Mouse (Mus musculus) gastrocnemius, postnatal 36 days (tissue): ENCODE measurements around the gene Pdia3. TPM values are rescaled to one million over a fixed set of nuclear protein-coding genes. Genes with fewer than 3 reads are reported as not detected.
A peak's percentile ranks its signal among the peaks of the same experiment; 100 is the strongest.
"Not testable (repeated sequence)": the region's sequence is repeated elsewhere in the genome, so short reads cannot be mapped to it uniquely, and the experiment has no call there.

Experiments
- DNase-seq, 2 experiments: peaks; one replicate each; pipeline ENCODE4 v3.0.0; 2022
- intact Hi-C: fragments of 180-260 bp; cut with DNase I; formaldehyde crosslinking; loops from one replicate; pipeline ENCODE4 v1.15.1; 2025
- total RNA-seq, 2 experiments: library from RNA; stranded (reverse); gene quantifications; 2 replicates each; pipeline ENCODE4 v1.2.3; 2021

The Pdia3 gene
- total RNA-seq, 2 experiments from 2014 or later = 40.2 to 41.8 TPM

DNA sequence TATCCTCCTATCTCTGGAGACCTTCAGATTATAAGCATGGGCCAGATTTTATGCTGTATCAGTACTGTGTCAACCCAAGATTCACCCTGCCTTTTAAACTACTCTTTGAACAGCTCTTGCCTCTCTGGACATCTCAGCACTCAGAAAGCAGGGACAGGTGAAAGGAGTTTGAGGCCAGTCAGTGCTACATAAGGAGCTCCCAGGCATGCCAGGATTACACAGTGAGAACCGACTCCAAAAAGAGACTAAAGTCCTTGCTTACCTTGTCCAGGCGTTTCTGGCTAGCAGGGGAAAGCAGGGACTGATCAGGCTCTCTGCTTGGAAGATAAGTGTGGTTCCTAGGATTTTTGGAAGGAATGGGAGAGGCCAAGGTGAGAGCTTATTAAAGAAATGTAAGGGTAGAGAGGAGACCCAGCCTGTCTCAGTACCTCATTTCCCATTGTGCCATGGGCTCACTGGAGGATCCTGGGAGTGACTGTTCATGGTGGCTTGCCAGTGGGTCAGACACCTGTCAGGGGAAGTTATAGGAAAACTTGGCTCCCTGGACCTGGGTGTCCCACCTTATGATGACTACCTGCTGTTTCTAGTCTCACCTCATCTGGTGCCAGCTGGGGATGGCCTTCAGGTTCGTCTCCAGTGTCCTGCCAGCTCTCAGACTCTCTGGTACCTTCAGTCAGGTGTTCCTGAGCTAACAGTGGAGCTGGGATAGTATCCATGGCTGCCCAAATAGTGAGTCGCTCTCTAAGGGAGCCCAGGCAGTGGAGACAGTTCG lies 27.4 kb downstream of the Pdia3 start:
- DNase-seq = no peak
- intact Hi-C loops = no loop called here

DNA sequence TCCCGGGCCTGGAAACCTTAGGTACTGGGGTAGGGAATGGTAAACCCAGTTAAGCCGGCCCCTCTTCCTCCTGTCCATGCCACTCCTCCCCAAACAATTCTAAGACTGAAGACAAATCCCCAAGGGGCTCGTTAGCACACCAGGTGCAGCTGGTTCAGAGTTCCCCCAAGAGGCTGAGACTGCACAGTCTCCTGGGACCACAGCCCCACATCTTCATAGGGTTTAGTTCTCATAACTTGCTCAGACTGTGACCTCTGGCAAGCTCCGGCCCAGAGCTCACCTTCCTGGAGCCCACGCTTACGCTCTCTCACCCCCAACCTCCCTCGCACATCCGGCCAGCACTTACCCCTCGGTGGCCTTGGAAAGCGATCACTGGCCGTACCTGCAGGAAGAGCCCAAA lies 28.2 kb downstream of the Pdia3 start:
- intact Hi-C loops = no loop called here

DNA sequence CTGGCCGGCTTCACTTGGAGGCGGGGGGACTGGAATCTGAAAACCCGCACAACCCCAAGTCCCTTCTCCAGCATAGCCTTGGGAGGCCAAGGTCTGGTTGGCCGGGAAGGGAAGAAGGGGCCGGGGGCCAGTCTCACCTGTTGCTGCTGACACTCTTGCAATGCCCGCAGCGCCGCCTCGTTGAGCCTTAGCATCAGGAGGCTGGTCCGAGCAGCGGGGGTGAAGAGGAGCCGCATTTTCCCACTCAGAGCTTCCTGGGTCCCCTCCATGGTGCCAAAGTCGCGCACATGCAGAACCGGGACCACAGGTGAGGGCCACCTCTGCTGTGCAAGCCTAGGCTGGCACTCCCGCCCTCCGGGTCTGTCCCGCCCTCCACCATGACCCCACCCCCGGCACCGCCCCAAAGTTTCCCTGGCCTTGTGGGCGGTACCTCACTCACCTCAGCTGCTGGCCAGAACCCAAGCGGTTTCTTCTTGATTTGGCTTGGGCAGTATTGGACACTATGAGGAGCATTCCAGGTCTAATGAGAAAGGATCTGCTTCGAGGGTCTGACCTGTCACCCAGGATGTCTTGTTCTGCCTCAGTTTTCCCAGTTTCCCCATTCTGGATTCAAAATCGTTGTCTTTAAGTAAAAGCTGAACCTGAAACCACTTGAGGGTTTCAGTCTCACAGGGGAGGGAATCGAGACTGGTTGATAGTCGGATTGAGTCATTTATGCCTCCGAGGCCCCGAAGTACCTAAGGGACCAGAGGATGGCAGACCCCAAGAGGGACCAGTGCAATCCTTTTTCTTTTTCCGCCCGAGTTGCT lies 28.9 kb downstream of the Pdia3 start:
- peak in 1 of 2 experiments; percentile 49 for DNase-seq
- intact Hi-C loops = no loop called here

More for the DNA sequence above, 28.2 kb downstream of the Pdia3 start:
- DNase-seq = no peak

DNA sequence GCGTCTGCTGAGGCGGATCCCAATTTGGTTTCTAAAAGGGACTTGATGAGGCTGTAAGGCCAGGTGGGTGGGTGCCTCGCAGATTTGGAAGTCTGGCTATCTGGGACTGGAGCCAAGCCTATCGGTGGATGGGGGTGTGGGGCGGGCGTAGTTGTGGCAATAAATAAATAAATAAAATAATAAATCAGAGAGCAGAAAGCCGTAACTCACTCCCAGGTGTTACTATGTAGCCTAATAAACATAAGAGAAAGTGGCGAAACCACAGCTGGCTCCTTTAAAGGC lies 29.4 kb downstream of the Pdia3 start:
- no peak for DNase-seq
- intact Hi-C loops = no loop called here

DNA sequence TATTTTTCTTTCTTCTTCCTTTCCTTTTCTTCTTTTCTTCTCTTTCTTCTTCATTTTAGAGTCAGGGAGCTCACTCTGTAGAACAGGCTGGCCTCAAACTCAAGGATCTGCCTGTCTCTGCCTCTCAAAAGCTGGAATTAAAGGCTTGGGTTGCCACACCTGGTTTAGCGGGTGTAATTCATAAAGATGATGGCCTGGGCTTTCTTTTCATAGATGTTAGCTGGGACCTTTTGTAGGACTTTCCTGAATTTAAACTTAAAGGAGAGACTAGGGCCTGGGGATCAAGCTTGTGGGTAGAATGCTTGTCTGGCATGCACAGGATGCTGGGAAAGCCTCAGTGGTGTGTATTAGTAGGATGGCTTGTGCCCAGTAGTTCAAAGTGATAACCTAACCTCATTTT lies 30.6 kb downstream of the Pdia3 start, which contains the start of gene Ell3:
Ell3 (minus strand) TSS at position 101 of the 400 bp plus-strand sequence.
- DNase-seq = no peak
- intact Hi-C loops = no loop called here

DNA sequence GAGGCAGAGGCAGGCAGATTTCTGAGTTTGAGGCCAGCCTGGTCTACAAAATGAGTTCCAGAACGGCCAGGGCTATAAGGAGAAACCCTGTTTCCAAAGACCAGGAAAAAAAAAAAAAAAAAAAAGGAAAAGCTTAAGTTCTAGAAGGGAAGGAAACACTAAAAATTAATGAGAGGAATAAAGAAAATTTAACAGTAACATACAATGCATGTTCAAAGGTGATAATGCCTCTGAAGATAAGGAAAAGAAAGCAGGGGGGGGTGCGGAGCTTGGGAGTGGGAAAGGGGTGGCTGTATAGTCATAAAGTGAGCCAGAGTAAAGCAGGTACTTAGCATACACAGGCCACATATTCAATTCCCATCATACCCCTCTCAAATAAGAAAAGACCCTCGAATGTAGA lies 31.5 kb downstream of the Pdia3 start:
- intact Hi-C loops = no loop called here
- DNase-seq = no peak

DNA sequence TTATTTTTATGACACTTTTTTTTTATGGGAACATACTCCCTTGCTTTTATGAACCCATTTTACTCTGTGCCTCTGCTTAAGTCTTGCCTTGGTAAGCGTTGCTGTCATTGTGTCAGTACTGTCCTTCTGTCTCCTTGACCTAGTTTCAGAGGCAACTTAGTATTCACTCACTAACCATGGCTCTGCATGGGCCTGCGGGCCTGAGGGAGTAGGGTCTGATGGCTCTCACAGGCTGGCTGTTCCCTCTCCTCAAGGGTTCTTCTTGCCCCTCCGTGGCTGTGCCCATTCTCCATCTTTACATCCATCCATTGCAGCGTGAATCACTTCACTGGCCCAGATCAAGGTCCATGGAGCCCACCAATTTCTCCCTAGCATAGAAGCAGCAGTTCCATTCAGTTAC lies 32.9 kb downstream of the Pdia3 start:
- intact Hi-C loops = no loop called here
- no peak for DNase-seq

DNA sequence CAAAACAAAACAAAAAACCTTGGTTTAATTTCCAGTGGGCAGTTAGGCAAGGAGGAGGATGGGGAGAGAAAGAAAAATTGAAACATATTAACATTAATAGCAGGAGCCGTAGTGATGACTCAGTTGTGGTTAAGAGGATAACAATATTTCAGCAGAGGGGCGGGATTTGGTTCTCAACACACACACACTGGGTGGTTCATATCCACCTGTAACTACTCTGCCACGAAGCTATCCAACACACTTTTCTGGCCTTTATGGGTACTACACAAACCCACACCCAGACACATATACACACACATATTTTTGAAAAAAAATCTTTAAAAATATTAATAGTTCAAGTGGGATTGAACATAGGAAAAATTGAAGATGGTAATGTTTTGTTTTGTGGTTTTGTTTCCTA lies 33.4 kb downstream of the Pdia3 start:
- no peak for DNase-seq
- intact Hi-C loops = no loop called here

DNA sequence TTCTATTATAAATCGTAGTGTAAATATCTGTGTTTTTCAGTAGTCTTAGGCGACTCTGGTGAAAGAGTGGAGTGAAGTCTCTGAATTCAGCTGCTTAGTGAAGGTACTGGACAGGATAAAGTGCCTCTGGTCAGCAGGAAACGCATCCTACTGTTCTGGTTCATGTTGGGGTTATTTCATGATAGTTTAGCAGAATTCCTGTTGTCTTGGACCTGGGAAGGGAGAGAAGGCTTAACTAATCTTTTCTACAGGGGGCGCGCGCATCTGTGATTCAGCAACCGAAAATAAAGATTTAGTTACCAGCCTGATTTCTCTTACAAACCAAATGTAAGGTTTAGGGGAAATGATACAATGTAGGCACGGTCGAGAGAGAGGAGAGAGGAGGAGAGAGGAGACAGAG lies 34.6 kb downstream of the Pdia3 start:
- peak in 1 of 2 experiments; percentile 42 for DNase-seq
- intact Hi-C loops = loop anchor here (2.0 kb wide), 1 partner anchor 33 kb away; no protein-coding TSS in a partner anchor

DNA sequence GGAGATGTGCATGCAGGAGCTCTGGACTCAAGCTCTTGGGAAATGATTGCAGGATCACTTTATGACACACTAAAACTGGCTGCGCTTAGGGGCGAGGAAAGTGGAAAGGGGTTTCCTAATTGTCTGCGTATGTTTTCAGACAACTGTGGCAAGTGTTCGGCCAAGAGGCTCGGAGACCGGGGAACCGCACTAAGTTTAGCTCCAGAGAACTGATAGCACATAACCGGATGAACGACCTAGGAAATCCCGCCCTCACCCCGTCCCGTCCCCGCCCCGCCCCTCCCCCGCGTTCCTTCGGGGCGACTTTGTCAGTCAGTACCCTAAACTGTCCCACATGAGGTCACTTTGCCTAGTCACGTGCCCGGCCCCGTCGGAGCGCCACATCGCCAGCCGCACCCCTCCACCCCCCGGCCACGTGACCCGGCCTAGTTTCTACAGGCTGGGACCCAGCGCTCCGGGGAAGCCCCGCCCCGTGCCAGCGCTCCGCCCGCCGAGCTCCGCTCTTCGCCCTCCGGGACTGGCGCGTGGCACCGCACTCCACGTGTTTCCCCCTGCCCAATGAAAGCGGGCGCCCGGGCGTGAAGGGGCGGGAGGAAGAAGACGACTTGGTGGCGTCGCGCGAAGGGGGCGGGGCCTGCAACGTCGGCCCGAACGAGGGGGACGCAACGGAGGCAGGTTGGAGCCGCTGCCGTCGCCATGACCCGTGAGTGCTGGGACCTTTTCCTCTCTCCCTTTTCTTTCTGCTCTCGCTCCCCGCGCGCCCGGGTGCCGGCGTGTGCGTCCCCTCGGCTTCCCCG lies 35.4 kb downstream of the Pdia3 start, which contains the start of gene Serf2:
Serf2 (plus strand) TSS at position 457 of the 797 bp plus-strand sequence.
- intact Hi-C loops = loop anchor here (2.0 kb wide), 1 partner anchor 34 kb away; no protein-coding TSS in a partner anchor
- DNase-seq = peak; percentile 98 to 100

DNA sequence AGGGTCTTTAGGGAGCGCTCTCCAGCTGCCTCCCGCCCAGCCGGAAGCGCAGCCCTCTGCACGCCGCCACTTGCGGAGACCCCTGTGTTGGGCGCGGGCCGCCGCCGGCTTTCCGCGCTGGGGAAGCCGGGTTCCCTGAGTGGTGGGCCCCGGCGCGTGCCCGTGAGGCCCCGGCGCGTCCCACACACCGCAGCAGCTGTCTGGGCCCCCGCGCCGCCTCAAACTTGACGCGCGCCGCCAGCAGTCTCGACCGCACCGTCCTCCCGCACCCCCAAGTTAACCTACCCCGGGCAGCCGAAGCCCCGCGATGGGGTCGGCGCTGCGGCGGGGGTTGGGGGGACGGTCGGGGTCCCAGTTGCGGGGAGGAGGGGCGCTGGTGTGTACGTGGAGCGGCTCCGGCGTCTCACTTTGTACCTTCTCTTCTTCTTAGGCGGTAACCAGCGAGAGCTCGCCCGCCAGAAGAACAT lies 36.0 kb downstream of the Pdia3 start:
- DNase-seq = peak in 1 of 2 experiments; percentile 17
- intact Hi-C loops = loop anchor here (2.0 kb wide), 1 partner anchor 35 kb away; no protein-coding TSS in a partner anchor

DNA sequence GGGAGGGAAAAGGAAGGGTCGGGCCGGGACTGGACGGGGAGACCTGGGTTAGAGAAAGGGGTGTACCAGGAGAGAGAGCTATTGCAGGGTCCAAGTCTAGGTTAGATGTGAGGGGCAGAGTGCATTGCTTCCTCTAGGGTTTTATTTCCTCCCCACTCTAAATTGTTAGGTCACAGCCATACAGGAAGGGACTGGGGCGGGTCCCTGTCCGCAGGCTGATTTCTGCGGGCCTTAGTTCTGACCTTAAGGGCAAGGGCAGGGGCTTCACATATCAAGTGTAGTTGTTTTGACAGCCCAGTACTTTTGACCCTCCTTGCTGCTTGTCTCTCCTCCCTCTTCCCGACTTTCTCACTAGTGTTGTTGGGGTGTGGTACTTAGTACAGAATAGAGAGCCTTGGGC lies 36.5 kb downstream of the Pdia3 start:
- intact Hi-C loops = no loop called here
- DNase-seq = no peak

DNA sequence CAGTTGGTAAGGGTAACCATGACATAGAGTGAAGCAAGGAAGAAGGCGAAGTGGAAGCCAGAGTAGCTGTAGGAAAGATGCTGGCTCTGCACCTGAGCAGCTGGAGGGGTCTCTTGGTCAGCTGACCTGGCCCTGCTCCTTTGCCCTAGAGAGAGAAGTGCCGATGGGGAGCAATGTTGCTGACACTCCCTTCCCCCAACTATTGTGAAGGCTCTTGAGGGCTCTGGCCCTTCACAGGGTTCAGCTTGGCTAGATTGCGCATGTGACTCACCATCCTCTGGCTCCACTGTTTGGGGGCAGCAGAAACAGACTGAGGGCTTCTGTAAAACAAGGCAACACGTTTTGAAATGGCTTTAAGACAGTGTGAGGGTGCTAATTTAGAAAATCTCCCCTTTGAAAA lies 38.8 kb downstream of the Pdia3 start:
- DNase-seq = no peak
- intact Hi-C loops = no loop called here

DNA sequence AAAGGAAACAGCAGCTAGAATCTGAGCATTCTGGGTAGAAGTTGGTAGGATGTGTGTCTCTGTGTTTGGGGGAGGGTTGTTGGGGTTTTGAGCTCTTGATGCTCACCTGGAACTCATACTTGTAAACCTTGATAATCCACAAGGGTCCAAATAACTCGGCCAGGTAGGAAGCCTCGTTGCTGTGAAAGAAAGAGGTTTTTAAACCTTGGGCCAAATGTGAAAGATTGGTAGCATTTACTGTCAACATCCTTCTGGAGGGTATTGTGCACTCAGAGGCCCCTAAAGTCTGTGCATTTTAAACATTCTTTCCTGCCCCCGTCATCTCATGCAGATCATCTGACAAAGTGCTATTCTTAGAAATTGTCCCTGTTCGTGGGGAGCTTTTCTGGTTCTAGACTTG lies 39.4 kb downstream of the Pdia3 start, which contains the start of gene Hypk:
Hypk (plus strand) TSS at position 301 of the 400 bp plus-strand sequence.
- intact Hi-C loops = no loop called here
- DNase-seq = no peak

DNA sequence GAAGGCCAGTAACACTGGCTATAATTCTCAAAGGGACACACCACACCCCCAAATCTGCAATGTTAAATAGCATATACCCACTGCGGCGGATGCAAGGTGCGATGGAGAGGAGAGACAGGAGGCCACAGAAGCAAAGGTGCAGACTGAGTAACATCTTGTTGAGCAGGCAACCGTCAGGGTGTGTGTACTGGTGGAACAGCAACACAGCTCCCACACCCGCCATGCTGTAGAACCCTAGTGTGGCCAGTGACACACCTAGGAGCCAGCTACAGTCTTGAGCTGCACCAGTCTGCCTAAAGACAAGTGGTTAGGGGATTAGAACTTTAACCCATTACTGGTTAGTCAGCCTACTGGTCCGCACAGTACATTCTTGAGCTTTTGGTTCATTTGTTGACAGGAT lies 40.3 kb downstream of the Pdia3 start:
- DNase-seq = no peak
- intact Hi-C loops = no loop called here

DNA sequence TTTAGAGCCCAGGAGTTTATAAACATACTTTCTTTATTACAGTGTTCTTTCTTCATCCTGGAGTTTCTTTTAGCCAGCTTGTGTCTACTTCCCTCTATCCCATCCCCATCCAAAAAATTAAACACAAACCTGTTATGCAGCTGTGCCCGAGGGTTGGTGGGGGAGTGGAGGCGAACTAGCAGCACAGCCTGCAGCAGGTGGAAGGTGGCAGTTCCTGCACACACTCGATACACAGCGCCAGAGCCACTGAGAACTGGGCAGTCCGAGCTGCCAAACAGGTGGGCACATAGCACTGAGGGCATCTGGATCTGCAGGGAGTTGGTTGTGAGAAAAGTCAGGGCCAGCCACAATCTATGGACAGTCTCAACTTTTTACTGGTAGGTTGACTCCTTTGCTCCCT lies 42.0 kb downstream of the Pdia3 start:
- DNase-seq = no peak
- intact Hi-C loops = no loop called here

DNA sequence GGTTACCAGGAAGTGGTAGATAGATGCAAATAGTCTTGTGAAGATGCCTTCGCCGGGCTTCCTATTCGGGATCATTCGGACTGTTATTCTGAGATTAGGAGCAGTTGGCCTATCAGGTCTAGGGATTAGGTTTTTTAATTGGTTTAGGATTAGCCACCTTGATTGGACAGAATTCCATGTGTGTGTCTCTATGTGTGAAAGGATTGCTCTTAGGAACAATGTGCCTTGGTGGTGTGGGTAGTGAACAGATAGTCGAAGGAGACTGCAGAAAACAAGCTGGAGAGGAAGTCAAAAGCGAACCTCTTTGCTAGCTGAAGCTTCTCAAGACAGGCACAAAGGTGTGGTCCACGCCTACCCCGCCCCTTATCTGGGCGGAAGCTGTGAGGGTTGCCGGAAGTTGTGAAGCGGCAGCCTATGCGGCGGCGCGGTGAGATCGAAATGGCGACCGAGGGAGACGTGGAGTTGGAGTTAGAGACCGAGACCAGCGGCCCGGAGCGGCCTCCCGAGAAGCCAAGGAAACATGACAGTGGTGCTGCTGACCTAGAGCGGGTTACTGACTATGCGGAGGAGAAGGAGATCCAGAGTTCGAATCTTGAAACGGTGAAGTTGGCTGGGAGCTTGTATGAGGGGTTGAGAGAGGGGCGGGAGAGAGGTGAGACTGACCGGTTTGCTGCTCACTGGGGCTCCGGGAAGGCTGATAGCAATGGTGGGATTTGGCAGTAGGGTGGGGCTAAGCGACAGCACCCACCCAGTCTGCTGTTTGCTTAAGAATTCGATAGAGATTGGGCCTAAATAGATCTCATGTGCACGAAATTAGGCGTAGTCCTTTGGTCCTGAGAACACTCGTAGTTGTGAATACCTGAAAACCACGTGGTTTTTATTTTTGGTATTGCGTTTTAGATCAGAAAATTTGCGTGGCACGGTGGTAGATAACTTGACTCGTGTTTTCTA lies 43.4 kb downstream of the Pdia3 start, which contains the start of gene Serinc4:
Serinc4 (minus strand) TSS at position 90 of the 951 bp plus-strand sequence.
- intact Hi-C loops = no loop called here
- DNase-seq = peak; percentile 70 to 73

DNA sequence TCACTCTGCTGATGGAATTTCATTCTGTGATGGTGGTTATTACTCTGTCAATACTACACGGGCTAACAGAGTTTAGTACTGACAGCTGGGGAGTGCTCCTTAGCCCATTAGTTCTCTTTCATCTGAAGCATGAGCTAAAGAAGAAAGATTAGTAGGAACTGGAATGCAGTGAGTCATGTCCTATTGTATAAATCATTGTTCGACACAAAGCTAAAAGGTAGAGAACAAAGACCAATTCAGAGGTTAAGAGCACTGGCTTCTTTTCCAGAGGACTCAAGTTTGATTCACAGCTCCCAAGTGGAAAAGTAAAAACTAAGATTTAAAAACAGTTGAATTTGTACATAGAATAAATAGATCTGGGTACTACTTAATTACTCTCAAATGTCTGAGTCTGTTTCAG lies 46.5 kb downstream of the Pdia3 start:
- DNase-seq = no peak
- intact Hi-C loops = no loop called here

DNA sequence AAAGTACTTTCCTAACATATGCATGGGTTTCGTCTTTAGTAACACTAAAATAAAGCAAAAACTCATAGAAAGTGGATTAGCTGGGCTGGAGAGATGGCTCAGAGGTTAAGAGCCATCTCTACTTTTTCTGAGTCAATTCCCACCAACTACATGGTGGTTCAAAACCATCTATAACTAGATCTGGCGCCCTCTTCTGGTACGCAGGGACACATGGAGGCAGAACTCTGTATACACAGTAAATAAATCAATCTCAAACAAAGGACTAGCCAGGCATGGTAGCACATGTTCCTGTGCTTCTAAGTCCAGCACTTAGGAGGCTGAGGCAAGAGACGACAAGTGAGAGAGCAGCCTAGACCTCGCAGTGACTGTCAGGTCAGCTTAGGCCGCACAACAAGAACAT lies 55.4 kb downstream of the Pdia3 start:
- DNase-seq, intact Hi-C loops: not testable (repeated sequence)
